Mouse (Mus musculus) right cerebral cortex, postnatal 14 days (tissue): ENCODE measurements around the gene Tmem135.

ENCODE experiments used
- DNase-seq: peaks from one replicate; pipeline ENCODE4 v3.0.0; 2022

The Tmem135 gene

DNA sequence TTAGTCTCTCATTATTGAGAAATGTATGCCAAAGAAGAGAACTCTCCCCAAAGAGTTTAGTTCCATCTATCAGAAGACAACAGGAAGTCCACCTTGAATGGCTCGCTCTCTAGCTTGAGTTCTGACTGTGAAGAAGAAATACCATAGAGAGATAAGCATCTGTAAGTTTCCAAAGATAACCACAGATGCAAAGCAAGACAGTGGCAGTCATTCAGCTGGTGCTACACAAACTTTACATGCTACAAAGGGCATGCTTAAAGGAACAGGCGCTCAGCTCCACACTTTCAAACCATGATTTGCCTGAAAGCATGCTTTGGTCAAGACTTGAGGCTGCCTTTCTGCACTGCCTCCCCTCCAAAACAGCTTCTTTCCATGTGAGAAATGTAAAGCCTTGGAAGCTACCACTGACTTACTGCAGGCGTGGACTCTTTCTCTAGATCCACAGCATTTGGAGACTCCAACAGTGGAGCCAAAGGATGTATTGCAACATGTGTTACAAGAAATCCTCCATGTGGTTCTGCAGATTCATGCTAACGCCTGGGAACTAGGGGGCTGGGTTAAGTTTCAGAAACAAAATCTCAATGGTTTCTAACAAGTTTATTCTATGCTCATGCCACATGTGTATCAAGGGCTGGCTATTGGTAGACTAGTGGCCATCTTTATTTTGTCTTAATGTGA, 232.1 kb downstream of the Tmem135 start:
- no peak for DNase-seq

DNA sequence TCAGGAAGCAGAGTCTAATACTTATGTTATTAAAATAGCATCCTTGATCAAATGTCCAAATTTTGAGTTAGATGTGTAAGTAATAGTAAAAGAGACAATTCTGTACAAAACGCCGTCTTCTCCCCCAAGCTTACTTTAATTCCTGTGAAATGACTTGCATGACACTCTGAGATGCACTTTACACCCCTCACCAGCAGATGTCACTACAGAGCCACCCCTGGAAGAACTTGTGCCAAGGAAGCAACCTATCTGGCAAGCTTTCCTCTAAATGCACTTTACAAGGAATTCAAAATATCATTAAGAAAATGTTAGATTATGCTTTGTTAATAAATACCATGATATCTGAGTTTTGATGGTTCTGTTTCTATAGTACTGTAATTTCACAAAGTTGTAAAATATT, 235.4 kb downstream of the Tmem135 start:
- peak; percentile 71 for DNase-seq

DNA sequence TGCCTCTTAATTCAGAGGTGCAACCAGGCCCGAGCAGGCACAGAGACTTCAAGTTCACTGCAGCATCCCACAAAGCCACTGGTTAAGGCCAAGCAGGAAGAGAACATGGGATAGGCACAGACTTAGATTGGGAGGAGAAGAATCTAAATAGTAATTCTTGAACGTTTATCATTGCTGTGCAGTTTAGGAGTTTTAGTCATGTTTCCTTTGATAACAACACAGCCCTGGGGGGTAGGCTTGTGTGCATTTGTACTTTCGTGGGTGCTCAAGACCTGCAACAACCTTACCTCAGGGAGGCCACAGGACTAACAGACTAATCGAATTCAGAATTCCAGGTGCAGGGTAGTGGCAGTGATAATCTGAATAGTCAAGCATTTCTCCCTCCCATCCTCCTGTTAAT, 238.5 kb downstream of the Tmem135 start:
- no peak for DNase-seq

DNA sequence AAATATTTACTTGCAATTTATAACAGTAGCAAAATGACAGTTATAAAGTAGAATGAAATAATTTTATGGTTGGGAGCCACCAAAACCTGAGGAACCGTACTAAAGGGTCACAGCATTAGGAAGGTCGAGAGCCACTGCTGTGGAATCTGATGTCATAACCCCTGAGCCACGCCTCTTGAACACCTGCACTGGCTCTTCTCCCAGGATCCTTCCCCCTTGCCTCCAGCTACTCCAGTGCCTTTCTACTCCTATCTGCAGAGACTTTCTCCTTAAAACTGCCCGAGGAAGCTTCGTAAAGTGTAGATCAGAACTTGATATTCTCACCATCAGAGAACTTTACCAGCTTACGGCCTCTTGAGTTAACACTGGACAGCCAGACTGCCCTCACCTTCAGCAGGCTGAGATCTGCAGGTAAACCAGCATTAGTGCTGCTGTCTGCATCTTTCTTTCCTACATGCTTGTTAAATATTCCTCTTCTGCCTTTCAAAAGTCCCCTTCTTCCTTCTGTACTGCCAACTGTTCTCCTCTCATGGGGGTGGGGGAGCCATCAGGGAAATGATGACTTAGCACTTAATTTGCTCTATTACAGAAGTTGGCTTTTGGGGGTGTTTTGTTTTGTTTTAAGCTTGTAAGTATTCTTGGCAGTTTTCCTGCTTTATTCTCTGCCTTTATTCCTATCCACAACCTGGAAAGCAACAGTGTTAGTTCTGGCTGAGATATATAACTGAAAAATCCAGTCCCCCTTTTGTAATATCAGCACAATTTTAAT, 242.2 kb downstream of the Tmem135 start:
- DNase-seq, result no peak

DNA sequence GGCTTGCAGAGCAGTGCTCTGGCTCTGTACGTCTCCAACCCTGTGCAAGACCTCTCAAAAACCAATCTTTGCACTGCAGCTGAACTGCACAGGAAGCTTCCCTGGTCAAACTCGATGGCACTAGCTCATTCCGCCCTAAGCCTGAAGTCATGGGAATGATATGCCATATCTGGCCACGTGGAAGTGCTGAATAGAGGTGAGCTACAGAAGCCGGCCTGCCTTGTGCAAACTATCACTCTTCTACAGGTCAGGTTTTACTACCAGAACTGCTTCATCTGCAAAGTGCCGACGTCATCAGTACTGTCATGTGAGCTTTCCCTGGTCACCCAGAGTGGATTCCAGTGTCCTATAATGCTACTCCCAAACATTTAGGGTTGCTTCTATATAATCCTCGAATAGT, 246.7 kb downstream of the Tmem135 start:
- no peak for DNase-seq

DNA sequence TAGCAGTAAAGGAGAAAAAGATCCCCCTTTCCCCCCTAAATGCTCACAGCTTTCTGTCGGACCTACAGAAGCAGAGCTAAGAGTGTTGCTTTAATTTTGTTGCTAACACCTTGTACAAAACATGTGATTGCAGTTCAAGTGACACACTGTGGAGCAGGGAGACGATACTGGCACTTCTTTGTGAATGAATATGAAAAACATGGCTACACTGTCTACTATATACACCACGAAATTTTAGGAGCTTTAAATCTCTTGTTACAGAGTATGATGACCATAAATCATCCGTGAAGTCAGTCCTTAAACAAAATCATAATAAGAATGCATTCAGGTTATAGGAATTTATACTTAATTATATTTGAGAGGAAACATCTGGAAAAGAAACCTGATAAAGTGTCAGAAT, 247.4 kb downstream of the Tmem135 start:
- DNase-seq, result no peak

DNA sequence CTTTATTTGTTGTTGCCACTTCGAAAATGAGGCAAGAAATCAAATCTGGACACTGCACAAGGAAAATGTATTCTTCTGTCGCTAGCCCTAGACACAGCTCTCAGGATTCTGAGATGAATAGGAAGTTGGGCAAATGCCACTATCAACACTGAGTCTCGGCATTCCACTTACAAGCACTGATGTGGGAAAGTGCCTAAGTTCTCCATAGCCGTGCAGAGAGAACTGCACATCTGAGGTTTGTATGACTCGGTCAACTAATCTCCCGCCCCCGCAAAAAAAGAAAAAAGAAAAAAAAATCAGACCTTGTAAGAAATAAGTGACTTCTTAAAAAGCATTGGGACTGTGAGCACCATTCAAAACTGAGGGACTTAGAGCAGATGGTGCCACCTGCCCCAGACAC, 248.3 kb downstream of the Tmem135 start:
- DNase-seq, result no peak

DNA sequence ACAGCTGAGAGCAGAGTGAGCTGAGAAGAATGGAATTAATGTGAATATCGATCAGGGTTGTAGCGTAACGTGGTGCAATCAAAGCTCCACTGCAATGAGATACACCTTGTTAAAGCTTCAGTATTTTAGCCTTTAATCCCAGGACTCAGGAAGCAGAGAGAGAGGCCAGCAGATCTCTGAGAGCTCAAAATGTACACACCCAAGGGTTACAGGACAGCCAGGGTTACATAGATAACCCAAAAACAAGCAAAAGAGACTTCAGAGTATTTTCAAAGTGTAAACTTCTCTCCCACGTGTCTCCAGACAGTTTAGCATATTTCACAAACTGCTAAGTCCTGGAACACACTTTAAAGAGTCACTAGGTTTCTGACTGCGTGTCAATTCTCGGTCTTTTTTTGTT, 248.8 kb downstream of the Tmem135 start:
- DNase-seq, result no peak

DNA sequence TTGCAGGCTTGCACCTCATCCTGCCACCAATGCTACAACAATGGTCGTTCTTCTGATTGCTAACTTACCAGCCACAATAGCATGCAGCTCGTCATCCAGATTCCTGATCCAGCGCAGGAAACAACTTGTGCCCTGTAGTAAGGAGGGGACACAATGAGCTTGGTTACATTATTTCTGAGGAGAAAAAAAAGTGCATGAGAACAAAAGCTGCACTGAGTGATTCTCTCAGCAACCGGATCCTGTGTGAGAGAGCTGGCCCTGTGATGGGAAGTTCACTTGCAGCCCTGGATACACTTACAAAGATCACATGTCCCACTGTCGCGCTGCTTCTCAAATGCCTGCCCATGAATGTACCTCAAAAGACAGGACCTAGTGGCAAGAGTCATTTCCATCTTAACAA, 252.7 kb downstream of the Tmem135 start:
- no peak for DNase-seq

DNA sequence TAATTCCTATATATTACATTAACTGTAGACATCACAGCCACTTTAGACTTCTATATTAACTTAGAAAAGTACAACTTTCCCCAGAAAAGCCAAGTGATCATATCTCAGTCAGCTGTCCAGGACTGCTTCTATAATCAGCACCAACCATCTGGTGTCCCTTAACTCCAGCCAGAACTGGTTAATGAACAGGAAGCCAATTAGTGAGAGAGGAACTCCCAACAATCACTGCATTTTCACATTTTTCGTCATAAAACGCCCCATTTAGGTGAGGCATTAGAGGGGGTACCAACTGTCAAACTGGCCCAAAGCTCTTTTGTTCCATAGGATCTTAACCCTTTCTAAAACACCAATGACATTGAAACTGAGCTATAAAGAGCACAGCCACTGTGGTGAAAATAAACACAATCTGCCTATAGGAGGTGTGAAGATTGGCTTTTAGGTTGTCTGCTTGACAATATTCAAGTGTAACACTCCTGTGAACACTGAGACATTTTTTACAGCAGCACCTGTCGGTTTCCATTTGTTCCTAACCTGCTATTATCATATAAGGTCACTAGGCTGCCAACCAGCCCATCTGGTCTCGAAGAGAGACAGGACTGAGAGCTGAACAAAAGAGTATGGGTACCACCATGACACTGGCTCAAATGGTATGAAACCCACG, 263.3 kb downstream of the Tmem135 start:
- DNase-seq, result no peak

DNA sequence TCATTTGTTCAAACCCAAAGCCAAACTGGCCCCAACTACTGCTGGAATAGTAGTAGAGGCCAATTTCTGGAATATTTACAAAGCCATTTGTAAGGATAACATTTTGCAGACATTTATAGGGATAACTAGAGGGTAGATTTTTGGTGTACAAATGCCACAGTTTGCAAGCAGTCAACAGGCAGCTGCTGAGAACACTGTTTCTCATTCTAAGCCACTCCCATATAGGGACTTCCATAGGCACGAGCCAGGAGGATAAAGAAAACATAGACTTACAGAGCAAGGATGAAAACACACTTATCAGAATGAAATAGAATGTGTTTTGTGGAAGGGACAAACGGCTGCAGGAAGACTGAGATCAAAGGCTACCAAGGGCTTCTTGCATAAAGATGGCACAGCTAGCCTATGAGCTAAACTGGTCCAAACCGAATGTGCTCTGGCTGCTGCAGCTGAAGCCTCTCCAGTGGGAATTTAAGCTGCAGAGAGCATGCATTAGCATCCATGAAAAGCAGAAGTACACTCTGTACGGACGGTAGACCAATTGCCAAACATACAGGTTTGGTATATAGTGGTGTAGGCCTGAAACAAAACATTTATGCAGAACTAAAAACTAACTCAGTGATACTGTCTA, 269.0 kb downstream of the Tmem135 start:
- DNase-seq, result no peak

DNA sequence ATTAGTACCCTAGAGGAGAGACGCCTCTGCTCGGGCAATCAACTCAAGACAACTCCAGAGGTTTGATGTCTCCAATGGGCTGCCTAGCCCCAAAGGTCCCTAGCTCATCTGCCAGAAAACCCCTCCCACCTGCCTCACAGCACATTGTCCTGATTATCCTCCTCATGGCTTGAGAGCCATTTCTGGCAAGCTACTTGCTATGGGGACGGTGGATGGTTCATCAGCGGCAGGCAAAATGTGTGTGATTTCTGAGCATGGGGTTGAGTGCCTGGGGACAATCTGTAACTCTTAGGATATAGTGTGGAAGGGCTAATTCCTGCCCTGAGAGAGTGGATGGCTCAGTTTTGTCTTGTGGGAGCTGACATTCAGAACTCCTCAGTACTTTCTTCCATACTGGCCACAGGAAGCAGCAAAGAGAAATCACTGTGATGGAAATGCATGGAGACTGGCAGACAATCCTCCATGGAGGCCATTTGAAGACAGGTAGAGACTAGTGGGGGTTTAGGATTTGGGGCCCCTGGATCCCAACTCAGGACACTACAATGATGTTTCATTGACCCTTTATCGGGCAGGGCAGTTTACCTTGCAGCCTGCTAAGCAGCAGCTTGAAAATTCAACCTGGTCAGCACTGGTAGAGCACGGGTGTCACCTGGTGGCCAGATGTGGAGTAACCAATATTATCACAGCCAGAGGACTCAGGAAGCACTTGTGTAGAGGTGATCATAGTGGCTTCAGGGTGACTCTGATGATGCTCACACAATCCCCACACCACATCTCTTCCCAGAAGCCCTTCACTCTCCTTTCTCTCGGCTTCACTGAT, 277.7 kb downstream of the Tmem135 start:
- peak; percentile 55 for DNase-seq

DNA sequence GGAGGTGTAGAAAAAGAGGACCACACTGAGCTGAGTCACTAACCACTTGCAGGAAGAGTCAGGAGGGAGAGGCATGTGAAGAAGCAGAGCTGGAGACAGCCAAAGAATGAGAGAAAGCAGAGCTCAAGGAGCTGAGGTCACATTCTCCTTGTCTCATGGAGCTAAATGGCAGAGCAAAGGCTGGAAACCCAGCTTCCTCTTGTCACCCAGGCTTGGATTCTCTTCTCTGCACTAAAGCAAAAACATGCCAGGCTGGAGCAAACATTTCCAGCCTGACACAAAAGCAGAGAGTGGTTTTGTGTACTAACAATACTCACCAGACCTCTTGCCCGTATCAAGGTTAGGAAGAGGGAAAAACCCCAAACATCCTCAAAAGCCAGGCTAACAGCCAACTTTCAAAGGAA, 287.8 kb downstream of the Tmem135 start:
- DNase-seq, result no peak

DNA sequence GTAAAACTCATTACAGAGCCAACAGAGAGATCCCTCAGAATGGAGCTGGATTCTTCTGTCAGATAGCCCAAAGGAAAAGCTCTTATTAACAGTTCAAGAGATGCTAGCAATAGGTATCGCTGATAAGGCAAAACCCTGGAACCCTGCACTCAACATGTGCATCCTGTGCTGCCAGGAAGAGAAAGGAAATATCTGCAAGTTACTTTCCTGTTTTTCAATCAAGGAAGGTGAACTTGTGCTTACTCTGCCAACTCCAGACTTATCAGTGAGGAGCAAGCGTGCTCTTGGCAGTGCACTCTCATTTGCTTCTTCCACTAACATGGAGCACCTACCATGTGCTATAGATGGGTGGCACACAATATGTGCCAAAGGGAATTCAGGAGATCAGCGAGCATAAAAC, 288.4 kb downstream of the Tmem135 start:
- no peak for DNase-seq

DNA sequence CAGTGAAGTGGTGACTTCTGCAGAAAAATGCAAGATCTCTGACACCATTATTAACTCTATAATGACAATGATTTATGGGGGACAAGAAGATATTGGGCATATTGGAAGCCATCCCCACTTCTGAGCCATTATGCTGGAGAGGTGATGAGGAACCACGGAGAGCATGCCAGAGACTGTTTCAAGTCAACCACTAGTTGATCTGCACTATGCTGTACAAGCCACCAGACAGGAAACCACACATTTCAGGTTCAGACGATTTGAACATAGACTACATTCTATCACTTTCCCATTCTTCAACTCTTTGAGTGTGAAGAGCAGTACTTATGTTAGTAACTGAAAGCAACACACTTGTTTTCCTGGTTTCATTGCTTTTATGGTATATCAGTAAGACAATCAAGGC, 297.6 kb downstream of the Tmem135 start:
- DNase-seq, result no peak

DNA sequence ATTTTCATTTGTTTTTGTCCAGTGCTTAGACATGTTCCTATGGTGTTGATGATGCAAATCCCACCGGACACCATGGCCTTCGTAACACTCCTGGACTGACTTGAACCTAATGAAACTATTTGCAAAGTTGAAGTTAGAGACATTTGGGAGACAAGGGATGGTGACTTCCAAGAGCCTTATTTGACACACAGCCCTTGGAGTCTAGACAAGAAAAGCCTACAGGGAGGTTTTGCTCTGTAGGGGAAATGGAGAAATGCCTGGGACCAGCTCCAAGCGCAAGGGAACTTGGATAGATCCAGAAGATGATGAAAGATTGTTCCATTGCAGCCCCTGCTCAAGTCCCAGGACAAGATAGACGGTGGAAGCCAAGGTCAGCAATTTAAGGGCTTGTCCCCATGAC, 304.3 kb downstream of the Tmem135 start:
- no peak for DNase-seq
